Mouse (Mus musculus) ovary, postnatal 14 days (tissue): ENCODE results near the gene Nup62.

Experiments
- DNase-seq: peaks from one replicate; pipeline ENCODE4 v3.0.0; 2022; ENCODE audit warnings: low spot score

Nup62 gene

DNA sequence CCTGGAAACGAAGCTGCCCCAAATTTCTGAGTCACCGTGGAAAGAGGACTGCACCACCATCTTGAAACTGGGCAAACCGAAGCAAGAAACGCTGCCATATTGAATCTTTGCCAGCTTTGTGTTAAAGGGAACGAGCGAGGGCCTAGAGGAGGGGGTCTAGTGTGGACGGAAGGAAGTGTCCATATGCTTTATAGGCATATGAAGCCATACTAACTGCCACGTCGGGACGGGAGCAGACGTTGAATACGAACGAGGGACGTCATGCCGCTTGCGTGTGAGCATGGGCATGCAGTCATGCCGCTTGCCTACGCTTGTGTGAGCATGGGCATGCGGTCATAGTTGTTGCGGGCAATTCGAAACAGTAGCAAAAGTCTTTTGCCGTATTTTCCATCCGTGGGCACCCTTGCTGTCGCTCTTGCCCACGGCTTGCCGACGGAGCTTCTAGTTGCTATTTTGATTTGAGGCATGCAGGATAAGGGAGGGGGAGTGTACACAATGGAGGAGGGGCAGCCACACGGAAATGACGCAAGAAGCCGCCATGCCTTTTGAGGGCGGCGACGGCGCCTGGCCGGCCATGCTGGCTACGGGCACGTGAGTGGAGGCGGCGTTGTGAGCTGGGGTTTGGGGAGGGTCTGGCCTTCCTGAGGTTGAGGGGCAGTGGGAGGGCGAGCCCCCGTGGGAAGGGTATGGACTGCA is 33.7 kb downstream of the Nup62 start:
- DNase-seq: peak; percentile 85

DNA sequence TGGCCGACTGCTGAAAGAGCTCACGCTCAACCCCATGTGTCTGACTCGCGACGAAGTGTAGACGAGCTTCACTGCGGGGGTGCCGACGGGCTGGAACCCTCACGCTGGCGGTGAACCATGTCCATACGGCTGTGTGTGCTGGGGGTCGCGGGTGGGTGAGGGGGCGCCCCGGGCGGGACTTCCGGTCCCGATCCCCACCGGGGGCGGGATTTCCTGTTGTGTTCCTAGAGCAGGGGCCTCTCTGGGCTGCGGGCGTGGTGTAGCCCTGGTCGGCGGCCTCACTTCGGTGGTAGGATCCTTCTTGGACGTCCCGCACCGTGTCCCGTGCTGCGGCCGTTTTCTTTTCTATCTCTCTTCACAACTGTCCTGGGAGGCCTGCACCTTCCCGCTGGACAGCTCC is 34.3 kb downstream of the Nup62 start:
- DNase-seq: no peak

DNA sequence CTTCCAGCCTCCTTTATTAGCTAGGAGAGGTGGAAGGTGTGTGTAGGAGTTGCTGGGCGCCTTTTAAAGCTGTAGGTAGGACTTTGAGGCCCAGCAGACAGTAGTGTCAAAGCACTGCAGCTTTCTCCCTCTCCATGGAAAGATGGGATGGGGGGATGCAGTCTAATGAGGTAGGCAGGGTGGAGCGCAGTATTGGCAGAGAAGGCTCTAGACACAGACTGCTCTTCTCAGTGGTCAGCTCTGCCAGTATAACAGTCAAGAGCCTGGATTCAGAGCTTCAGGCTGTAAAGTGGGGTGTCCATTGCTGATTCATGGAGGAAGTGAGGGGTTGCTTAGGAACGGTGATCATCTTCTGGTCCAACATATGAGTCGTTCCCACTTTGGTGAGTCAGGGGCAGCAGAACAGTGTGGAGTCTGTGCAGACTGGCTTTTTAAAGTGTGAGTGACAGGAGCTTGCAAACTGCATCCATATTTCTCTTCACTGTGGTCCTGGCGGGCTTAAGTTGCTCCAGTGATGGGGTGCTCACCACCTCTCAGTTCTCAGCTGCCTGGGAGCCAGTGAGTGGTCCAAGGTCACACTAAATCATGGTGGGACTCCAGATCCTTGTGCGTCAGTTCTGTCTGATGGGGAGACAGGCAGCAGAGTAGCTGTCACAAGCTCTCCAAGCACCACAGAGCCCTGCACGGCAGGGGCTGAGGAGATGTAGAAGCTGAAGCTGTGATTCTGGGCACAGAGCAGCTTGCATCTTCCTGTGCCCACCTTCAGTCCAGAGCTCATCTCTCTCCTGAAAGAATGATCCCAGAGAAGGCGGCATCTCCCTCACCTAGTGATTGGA is 35.1 kb downstream of the Nup62 start:
- no peak for DNase-seq

DNA sequence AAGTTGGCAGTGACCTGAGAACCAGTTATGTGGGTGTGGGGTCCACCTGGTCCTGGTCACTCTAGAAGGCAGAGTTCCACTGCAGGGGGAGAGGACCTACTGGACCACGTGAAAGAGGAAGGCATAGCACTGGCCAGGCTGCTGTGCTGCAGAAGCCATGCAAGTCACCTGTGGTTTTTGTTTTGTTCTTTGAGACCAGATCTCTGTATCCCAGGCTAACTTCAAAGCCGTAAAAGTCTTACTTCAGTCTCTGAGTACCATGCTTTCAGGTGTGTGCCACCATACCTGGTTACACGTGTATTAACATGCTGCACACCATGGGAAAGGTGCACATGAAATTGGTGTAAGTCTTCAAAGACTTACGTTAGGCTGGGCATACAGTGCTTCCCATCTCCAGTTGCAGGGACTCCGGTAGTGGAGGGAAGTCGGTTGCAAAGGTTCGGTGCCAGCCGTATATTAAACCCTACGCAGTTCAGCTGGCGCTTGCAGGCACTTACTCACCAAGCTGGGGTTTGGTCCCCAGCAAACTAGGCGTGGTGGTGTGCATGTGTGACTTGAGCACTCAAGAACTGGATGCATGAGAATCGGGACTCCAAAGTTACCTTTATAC is 35.8 kb downstream of the Nup62 start:
- DNase-seq: no peak

DNA sequence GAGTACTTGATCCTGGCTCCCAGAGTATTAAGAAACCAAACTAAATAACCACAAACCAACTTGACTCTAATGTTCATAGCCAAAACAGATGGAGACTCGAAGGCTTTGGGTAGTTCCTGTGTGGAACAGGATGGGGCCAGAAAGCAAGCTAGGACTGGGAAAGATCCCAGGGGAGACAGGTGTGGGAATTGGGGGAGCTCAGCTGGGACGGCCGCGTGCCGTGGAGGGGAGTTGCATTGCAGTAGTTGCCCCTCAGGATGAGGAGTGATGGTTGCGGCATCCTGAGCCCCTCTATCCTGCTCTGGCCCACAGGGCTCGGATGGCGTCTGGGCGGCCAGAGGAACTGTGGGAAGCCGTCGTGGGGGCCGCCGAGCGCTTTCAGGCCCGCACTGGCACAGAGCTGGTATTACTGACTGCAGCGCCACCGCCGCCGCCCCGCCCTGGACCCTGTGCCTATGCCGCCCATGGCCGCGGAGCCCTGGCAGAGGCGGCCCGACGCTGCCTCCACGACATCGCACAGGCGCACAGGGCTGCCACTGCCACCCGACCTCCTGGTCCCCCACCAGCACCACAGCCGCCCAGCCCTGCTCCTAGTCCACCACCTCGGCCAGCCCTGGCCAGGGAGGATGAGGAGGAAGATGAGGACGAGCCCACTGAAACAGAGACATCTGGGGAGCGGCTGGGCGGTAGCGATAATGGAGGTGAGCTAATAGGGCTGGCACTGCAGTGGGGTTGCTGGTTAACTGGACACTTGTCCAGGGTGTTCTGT is 36.6 kb downstream of the Nup62 start:
- no peak for DNase-seq

DNA sequence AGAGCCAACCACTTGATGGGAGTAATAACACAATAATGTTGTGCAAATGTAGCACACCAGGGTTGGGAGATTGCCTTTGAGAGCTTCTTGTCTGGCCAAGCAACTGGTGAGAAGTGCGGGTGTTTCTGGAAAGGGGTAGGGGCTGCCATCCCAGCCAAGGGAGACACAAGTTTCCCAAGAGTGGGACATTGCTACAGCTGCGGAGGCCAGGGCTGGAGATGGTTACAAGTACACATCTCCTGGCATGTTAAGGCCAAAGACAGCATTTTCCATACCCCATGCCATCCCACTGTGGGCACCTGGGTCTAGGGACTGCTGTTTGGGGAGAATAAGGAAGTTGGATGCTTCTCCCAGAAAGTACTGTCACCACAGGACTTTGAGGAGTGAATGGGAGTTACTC is 37.2 kb downstream of the Nup62 start:
- DNase-seq: no peak

DNA sequence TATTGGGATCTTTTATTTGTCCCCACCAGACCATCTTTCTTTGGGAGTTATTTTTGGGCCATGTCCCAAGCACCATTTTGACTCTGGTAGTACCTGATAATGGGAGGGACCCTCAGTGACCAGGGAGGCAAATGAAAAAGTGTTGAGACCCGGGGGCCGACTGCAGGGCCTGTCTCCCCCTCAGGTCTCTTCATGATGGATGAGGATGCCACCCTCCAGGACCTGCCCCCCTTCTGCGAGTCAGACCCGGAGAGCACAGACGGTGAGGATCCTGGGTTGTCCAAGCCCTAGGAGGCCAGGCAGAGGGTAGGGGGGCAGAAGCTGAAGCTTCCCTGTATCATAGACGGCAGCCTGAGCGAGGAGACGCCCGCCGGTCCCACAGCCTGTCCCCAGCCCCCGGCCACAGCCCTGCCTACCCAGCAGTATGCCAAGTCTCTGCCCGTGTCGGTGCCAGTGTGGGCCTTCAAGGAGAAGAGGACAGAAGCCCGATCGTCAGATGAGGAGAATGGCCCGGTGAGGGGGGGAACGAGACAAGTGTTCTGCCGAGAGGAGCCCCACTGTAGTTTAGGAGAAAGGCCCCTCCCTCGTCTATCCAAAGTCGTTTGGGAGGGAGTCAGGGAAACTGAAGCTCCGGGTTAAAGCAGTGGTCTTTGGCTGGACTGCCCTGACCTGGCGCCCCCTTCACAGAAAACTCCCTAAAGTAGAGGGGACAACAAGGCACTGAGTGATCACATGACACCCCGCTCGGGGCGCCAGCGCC is 37.9 kb downstream of the Nup62 start:
- DNase-seq: no peak

DNA sequence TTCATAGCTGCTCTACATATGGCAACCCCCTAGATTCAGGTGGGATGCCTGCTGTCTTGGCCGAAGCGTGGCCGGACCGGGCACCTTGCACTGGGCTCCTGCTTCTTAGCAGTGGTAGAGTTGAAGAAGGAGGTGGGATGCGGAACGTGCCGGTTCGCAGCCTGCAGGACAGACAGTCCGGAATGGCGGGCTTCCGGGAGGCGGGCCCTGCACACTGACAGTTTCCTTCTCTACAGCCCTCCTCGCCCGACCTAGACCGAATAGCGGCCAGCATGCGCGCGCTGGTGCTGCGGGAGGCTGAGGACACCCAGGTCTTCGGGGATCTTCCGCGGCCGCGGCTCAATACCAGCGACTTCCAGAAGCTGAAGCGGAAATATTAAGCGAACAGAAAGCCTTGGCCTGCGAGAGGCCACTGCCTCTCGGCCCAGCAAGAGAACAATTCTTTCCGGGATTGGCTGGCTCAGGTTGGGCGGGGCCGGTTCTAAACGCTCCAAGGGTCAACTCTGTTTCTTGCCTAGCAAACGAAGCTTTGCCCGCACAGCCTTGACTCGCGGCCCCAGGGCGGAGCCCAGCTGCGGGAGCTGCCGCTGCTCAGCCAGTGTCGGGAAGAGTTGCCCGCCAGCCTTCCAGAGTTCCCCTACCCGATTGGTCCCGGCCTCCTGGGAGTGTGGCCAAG is 38.6 kb downstream of the Nup62 start:
- peak; percentile 83 for DNase-seq

DNA sequence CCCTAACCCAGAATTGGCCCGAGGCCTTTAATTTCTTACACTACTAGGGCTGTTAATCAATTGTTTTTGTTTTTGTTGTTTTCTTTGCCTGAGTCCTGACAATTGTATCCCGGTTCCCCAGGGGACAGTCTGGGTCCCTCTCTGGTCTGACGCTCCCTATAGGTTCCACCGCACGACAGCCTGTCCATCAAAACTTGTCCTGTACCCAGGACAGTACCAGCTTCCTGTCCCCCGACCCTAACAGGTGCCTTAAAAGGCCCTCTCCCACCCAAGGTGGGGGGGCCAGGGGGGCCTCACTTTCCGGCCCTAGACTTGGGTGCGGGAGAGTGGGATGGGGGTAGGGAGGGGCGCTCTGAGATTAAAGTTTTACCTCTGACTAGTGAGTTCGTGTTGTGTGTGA is 39.1 kb downstream of the Nup62 start:
- DNase-seq: no peak

DNA sequence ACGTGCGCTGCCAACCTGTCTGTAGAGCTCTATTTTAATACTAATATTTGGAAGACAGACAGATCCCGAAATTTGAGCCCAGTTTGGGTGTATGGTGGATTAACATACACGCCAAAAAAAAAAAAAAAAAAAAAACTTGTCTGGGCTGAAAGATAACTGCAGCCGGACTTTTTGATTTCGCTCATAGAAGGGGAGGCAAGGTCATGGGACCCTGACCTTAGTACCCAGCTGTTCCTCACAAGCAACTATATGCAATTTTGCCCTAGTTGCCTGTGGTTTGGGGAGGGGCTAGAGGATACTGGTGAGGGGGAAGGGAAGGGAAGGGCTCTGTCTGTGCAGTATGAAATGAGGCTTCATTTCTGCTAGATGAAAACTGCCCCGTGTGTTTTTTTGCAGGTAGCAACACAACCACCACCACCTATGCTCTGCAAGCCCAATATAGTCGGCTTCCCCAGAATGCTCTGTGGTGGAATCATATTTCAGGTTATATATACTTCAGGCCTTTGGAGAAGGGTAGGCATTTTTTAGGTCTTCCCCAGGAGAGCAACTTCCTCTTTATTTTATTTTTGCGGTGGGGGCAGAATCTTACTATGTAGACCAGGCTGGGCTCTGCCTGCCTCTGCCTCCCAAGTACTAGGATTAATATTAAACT is 40.5 kb downstream of the Nup62 start:
- no peak for DNase-seq

DNA sequence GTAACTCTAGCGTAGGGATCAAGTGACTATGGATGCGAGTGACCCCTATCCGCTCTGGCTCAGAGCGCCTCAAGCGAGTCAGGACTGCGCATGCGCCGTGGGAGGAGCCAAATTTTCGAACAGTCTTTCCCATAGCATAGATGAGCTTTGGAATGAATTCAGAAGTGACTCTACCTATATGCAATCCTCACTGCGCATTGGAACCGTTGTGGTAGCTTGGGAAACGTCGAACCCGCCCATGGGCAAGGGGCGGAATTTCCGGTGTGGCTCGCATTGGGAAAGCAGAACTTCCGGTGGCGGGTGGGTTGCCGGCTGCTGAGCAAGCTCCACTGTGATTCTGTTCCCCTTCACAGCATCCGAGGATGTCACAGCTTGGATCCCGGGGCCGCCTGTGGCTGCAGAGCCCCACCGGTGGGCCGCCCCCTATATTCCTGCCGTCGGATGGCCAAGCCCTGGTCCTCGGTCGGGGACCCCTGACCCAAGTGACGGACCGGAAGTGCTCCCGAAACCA is 41.2 kb downstream of the Nup62 start, which contains the start of gene Pnkp:
TSS of gene Pnkp (plus strand) at position 98 of the 511 bp plus-strand sequence.
- DNase-seq: peak; percentile 79

DNA sequence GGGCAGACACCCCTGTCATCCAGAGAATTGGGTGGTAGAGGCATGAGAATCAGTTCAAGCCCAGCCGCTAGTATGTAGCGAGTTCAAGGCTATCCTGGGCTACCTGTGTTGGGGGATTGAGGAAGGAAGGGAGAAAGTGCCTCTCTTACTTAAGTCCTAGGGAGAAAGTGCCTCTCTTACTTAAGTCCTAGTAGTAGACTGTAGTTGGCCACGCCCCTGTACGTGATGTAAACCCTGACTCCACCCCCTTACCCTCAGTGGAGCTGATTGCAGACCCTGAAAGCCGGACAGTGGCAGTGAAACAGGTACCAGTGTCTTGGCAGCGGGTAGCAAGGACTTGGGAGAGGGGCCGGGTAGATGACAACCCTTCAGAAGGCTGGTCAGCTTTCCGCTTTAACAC is 42.0 kb downstream of the Nup62 start:
- DNase-seq: no peak

DNA sequence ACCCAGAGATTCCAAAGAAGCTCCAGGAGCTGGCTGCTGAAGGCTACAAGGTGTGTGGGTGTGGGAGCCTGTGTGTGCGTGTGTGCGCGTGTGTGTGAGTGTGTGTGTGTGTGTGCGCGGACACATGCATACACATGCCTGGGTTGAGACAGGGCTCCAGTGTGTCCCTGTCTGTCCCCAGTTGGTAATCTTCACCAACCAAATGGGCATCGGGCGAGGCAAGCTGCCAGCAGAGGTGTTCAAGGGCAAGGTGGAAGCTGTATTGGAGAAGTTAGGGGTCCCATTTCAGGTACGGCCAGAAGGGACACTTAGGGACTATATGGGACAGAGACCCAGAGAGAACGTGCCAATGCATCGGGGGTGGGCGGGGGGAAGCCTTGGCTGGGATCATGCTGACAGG is 44.0 kb downstream of the Nup62 start:
- no peak for DNase-seq

DNA sequence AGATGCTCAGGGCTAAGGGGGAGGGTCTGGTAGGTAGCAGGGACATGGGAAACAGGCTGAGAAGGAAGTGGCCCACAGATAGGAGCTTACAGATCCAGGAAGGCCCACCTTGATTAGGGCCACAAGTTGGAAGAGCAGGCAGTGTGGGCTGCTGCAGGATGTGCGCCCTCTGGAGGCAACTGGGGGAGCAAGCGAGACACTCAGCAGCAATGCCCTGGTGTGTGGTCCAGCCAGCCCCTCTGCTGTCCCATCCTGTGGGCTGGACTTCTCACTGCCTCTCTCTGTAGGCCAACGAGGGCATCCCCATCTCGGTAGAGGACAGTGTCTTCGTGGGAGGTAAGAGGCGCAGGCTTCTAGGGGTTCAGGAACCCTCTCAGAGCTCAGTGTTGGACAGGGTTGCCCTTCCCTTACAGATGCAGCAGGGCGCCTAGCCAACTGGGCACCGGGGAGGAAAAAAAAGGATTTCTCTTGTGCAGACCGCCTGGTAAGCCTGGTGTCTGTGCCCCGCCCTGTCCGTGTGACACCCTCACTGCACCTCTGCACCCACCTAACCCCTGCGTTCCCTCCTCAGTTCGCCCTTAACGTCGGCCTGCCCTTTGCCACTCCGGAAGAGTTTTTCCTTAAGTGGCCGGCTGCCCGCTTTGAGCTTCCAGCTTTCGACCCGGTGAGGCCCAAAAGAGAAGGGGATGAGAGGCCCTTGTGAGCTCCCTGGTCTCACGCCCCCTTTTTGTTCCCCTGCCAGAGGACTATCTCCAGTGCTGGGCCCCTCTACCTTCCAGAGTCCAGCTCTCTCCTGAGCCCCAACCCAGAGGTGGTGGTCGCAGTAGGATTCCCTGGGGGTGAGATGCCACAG is 44.9 kb downstream of the Nup62 start:
- peak; percentile 69 for DNase-seq

DNA sequence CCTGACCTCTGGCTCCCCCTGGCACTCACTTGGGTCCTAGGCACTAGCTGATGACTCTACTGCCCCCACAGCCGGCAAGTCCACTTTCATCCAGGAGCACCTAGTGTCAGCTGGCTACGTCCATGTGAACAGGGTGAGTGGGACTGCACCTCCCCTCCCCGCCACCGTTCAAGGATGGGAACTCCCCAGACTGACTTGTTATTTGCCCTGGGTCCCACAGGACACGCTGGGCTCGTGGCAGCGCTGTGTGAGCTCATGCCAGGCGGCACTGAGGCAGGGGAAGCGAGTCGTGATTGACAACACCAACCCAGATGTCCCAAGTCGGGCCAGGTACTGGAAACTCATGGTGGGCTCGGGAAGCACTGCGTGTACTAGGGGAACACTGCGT is 45.5 kb downstream of the Nup62 start:
- DNase-seq: no peak

DNA sequence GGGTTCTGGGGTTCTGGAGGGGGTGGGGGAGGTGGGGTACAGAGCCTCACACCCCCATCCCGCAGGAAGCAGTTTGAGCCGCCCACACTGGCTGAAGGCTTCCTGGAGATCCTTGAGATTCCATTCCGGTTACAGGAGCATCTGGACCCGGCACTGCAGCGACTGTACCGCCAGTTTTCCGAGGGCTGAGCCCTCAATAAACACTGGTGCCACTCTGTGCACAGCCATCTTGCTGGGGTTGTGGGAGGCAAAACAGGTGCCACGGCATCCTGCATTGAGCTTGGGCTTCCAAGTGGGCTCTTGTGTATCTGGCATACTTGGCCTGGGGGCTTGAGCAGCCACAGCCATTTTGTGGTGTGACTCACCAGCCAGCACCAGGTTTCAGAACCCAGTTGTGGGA is 46.5 kb downstream of the Nup62 start:
- DNase-seq: no peak

DNA sequence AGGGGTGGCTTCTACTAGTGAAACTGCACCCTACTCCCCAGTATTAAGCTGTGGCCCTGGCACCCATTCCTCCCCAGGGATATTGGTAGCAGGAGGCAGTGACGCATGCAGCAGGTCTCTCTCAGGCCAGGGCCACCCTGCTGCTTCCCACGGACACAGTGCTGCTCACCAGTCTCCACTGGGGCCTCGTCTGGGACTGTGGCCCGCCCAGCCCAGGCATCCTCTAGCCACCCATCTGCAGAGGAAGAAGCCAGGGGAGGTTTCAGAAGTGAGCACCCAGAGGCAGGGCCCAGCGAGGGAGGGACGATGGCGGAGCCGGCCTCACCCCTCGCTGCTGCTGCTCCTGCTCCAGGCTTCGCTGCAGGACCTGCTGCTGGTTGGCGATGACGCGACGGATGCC is 47.3 kb downstream of the Nup62 start:
- no peak for DNase-seq

DNA sequence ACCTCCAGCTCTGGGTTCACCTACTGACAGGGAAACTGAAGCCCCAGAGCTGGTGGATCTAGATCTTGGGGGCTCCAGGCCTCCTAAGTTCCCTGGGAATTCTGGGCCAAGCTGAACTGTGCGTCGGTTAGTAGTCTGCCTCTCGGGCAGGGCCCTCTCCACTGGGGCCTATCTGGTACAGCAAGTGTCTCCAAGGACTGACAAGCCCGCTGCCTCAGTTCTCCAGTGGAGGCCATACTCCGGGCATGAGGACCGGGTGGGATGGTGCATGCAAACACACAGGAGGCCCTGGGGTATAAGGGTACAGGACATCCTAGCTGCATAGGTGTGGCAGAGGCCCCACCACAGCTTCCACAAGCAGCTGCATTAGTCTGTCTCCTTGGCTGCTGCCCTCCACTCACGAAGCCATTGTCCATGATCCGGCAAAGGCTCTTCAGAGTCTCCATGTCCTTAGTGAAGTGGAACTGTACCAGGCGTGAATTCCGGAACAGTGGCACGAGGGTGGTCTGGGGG is 48.1 kb downstream of the Nup62 start:
- no peak for DNase-seq
